Mouse (Mus musculus) T-cell, adult 2 months (primary cell): ENCODE measurements at regions not wholly inside any gene's neighbourhood (a gene's known extent, or its start where the extent isn't known, plus 50 kb on each side); places are given as distances from the start of the nearest gene placed in this dataset.

Experiments
- DNase-seq: peaks from one replicate; pipeline ENCODE4 v3.0.0; 2022; ENCODE audit warnings: low spot score

DNA sequence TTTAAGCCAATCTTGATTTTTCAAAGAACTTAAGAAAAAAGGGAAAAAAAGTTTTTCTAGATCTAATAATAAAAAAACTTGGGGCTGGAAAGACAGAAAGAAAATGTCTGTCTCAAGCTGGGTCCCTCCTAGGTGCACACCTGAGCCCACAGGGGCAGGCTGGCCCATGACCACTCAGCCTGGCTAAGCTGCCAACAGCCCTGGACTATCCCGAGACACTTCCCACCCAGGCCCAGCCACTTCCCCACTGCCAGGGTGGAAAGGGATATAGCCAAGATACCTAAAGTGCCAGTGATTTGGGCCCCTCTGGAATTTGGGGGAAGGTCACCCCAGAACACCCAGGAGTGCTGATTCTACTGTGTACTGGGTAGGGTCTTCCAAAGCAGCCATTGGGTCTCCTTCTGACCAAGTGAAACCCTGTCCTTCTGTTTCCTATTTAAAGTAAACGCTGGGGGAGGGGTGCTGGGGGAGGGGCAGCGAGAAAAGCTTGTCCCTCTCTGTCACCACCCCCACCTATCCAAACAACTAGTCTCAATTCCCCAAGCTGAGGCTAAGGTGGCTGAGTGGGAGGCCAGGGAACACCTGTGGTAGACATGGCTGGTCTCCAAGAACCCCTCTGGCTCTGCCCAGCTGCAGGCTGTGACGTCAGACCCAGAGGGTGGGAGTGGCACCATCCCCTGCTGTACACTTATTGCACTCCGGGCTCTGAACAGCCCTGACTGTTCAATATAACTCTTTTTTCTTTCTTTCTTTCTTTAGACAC lies 62.6 kb downstream of the Mcfd2 start:
- no peak for DNase-seq

DNA sequence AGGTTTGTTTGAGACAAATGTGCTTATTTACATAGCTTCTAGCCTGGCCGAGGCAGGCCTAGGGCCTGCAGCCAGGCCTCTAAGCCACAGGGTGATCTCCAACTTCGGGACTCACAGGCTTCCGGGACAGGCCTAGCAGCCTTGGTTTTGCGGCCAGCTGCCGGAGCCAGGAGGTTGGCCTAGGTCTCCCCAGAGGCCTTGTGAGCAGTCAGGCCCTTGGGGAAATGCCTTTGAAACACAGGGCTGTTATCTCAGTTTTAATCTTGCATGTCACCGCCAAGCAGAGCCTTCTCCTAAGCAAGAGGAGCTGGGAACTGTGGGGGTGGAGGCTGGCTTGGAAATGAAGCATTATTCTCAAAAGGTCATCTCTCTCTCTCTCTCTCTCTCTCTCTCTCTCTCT lies 63.2 kb downstream of the Mcfd2 start:
- DNase-seq = peak; percentile 29

- no peak for DNase-seq
Measured at GRCm38 (mm10) chr17:87200721-87201242, 65.0 kb downstream of the Mcfd2 start.

GRCm38 (mm10) chr17:87200134-87200533 lies 65.6 kb downstream of the Mcfd2 start:
- DNase-seq = no peak

- no peak for DNase-seq
Measured at GRCm38 (mm10) chr17:87199134-87199533, 66.6 kb downstream of the Mcfd2 start.

GRCm38 (mm10) chr17:87197434-87197833 lies 68.3 kb downstream of the Mcfd2 start:
- no peak for DNase-seq

DNA sequence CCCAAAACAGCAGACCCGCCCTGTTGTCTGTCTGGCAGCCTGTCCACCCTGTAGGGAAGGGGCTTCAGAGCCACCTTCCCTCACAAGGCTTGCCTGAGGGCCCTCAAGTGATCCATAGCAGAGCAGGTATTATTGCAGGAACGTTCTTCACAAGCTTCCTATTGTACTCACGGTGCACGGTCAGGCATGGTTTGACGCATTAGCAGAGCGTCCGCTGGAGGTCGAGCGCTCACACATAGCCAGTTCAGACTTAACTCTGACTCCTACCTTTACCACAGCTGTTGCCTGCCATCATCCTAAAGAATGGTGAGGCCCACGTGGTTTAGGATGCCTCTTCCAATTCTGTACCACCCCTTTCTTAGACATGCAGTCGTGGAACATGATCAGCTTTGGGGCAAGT lies 71.1 kb downstream of the Mcfd2 start:
- no peak for DNase-seq

DNA sequence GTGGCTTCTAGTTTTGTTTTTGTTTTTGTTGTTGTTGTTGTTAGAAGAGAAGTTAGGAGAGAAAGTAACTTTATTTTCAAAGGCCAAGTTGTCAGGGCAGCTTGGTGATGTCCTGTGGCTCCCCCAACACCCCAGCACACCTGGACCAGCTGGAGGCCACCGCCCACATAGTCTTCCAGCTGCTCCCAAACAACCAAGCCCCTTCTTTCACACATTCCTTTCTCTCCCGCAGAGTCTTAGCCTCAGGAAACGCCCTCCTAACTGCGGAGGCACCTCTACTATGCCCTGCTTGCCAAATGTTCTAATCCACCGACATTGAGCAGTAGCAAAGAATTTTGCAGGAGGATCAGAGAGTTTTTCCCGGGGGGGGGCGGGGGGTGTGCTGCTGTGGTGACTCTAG lies 72.3 kb downstream of the Mcfd2 start:
- no peak for DNase-seq

GRCm38 (mm10) chr17:87189670-87190069 lies 76.1 kb downstream of the Mcfd2 start:
- no peak for DNase-seq
